Mouse (Mus musculus): ENCODE measurements around the gene Sgms1. TPM values are rescaled to one million over a fixed set of nuclear protein-coding genes. Genes with fewer than 3 reads are reported as not detected.
"Not testable (repeated sequence)": the region's sequence is repeated elsewhere in the genome, so short reads cannot be mapped to it uniquely, and the experiment has no call there.

Gene Sgms1
- total RNA-seq, 2 experiments from 2014 or later: 69.3 to 78.5 TPM

GRCm38 (mm10) chr19:32107771-32108306 lies 281.7 kb downstream of the Sgms1 start, which contains the start of gene Asah2:
Gene Asah2 (minus strand): TSS chr19:32108211.
- DNase-seq (ENCODE audit: low spot score in 2 of 2): peak; percentile 37 to 56

- DNase-seq (ENCODE audit: low spot score in 2 of 2): no peak
These were observed 282.8 kb downstream of the Sgms1 start for GRCm38 (mm10) chr19:32106750-32107149.

GRCm38 (mm10) chr19:32104217-32104616 lies 285.3 kb downstream of the Sgms1 start:
- DNase-seq (ENCODE audit: low spot score in 2 of 2): no peak

DNA sequence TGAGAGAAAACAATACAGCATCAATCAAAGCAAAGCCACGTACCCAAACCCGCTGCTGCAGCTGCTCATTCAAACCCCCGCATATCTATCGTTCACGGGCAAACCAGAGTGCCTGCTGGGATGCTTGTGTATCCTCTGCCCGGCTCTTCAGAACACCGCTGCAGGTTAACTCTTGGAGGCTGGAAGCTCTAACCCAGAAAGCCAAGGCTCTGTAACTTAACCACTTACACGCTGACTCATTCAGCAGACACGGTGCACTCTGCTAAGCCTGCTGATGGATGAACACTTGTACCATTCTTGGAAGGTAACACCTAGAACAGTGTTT lies 286.6 kb downstream of the Sgms1 start:
- no peak for DNase-seq (ENCODE audit: low spot score in 2 of 2)

- DNase-seq (ENCODE audit: low spot score in 2 of 2): no peak
These were observed 287.1 kb downstream of the Sgms1 start for GRCm38 (mm10) chr19:32102294-32102975.

- DNase-seq (ENCODE audit: low spot score in 2 of 2): no peak
These were observed 290.9 kb downstream of the Sgms1 start for GRCm38 (mm10) chr19:32098582-32098981.

GRCm38 (mm10) chr19:32092358-32092757 lies 297.2 kb downstream of the Sgms1 start:
- DNase-seq (ENCODE audit: low spot score in 2 of 2): no peak

GRCm38 (mm10) chr19:32090804-32091203 lies 298.7 kb downstream of the Sgms1 start:
- DNase-seq (ENCODE audit: low spot score in 2 of 2): no peak

- no peak for DNase-seq (ENCODE audit: low spot score in 2 of 2)
These were observed 300.9 kb downstream of the Sgms1 start for GRCm38 (mm10) chr19:32088570-32088969.

DNA sequence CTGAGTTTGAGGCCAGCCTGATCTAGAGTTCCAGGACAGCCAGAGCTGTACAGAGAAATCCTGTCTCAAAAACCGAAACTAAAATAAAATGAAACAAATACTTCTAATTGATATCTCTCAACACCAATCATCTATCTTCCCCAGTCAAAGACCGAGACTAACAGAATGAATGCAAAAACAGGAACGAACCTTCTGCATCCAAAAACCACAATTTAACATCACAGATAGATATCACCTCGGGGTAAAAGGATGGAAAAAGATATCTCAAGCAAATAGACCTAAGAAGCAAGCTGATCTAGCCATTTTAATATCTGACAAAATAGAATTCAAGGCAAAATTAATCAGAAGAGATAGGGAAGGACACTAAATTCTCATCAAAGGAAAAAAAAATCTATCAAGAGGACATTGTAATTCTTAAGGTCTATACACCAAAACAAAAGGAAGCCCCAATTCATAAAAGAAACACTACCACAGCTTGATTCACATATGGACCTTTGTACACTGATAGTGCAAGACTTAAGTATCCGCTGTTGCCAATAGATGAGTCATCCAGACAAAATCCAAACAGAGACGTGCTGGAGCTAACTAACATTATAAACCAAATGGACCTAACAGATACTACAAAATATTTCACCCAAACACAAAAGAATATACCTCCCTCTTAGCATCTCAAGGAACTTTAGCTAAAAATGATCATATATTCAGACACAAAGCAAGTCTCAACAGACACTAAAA lies 301.6 kb downstream of the Sgms1 start:
- no peak for DNase-seq (ENCODE audit: low spot score in 2 of 2)

DNA sequence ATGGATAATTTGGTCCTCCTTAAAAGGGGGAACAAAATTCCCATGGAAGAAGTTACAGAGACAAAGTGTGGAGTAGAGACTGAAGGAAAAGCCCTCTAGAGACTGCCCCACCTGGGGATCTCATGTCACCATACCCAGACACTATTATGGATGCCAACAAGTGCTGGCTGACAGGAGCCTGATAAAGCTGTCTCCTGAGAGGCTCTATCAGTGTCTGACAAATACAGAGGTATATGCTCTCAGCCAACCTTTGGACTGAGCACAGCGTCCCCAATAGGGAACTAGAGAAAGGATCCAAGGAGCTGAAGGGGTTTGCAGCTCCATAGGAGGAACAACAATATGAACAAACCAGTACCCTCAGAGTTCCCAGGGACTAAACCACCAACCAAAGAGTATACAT lies 304.7 kb downstream of the Sgms1 start:
- DNase-seq (ENCODE audit: low spot score in 2 of 2): not testable (repeated sequence)

Other genes with a start within 250 kb of the Sgms1 start
- 100 to 1,000 TPM; 205 to 207 TPM for gene Rpl9-ps6, start 76.9 kb upstream of the Sgms1 start, total RNA-seq (2021)
- 10 to 100 TPM; 39.4 to 40.4 TPM for gene Minpp1, start 96.1 kb upstream of the Sgms1 start, total RNA-seq (2021)
- 10 to 100 TPM; 20.7 to 26.6 TPM for gene Papss2, start 206.1 kb upstream of the Sgms1 start, total RNA-seq (2021)

All from adrenal gland, postnatal 4 days (tissue).